Mouse (Mus musculus) cerebellum, adult 2 months (tissue): ENCODE measurements around the gene Ptgis.

Source experiments
- CTCF ChIP-seq: fragments of 200-500 bp; IDR thresholded peaks from 2 replicates; pipeline ENCODE4 v1.5.1; 2011; ENCODE audit warnings: low read depth, mild to moderate bottlenecking, control low read depth, low read length, moderate library complexity, borderline replicate concordance; ENCODE audit not compliant: insufficient read depth
- POLR2A ChIP-seq: fragments of 200-500 bp; IDR thresholded peaks from 2 replicates; pipeline ENCODE4 v1.6.1; 2011; ENCODE audit warnings: low read length, control low read depth, borderline replicate concordance; ENCODE audit not compliant: insufficient read depth

- TF ChIP-seq CTCF (no peak), POLR2A (no peak)
Observed at GRCm38 (mm10) chr2:167193361-167193760, 47.0 kb downstream of the Ptgis start.
